Mouse (Mus musculus) gastrocnemius, postnatal 10 days (tissue): ENCODE measurements at regions not wholly inside any gene's neighbourhood (a gene's known extent, or its start where the extent isn't known, plus 50 kb on each side); places are given as distances from the start of the nearest gene placed in this dataset.
"Not testable (repeated sequence)": the region's sequence is repeated elsewhere in the genome, so short reads cannot be mapped to it uniquely, and the experiment has no call there.

Experiments
- DNase-seq: peaks from one replicate; pipeline ENCODE4 v3.0.0; 2021; ENCODE audit warnings: mixed read lengths

- DNase-seq = no peak
Measured at GRCm38 (mm10) chr17:49278973-49279727, 149.0 kb upstream of the Mocs1 start.

- DNase-seq = no peak
Measured at GRCm38 (mm10) chr17:49281344-49281743, 146.8 kb upstream of the Mocs1 start.

- no peak for DNase-seq
Measured at GRCm38 (mm10) chr17:49282498-49282897, 145.7 kb upstream of the Mocs1 start.

GRCm38 (mm10) chr17:49283491-49283890 is 144.7 kb upstream of the Mocs1 start:
- no peak for DNase-seq

- no peak for DNase-seq
Measured at GRCm38 (mm10) chr17:49291636-49292035, 136.5 kb upstream of the Mocs1 start.

DNA sequence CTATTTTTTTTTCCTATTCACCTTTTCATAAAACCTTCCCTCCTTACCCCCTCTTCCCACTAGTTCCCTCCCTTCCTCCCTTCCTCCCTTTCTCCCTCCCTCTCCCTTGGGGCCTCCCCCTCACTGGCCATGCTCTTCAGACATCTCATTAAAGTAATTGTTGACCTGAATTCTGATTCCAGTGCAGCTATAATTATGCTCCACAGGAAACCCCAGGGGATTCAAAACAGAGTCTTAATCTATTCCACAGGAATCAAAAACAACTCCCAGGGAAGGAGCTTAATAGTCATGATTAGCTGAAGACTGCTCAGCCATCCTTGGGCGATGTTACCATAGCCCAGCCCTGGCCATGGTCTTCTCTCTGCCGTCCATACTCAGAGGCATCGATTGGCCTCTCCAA is 123.7 kb upstream of the Mocs1 start:
- no peak for DNase-seq

DNA sequence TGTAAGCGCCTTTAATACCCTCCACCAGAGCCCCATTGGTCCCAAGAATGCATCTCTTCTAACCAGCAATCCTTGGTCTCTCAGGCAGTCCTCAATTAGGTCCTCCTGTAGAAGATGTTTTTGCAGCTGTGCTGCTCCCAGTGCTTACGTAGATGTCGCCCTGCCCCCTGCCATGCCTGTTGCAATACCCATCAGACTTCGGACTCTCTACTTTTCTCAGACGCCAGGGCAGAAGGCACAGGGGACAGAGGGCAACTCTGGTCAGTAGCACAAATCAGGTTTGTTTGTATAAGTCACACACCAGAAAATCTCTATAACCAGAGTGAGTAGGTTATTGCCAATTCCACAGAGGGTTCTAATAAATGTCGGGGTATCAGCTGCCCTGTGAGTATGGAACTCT is 123.0 kb upstream of the Mocs1 start:
- DNase-seq = no peak

DNA sequence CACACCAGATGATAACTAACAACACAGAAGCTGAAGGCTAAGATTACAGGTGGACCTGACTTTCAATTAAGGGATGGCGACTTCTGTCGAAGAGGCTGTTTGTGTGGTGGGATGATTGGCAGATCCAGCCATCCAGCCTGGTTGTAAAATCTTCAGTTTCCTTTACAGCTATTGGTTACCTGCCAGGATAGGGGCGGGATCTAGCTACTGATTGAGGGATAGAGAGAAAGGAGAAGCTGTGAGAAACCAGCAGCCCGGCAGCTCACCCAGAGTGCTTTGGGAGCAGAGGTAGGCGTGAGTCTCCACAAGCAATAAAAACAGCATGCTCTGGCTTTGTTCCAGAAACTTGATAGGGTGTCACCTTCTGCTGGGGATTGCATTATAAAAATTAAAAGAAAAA is 119.1 kb upstream of the Mocs1 start:
- DNase-seq = peak; percentile 27

DNA sequence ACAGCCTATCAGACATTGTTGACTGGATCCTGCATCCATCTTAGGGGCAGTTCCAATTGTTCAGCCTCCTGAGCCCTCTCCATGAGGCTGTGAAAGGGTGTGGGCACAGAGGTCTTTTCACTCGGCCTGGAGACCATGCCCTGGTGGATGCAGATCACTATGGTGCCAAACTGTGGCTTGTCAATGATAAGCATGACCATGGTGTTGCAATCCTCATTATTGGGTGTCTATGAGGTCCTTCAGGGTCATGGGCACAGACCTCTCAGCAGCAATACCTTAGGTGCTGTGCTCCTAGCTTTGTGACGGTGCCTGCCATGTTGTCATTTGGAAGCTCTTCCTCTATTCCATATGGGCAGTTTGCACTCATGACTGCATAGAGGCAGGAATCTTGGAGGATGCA is 114.0 kb upstream of the Mocs1 start:
- no peak for DNase-seq

DNA sequence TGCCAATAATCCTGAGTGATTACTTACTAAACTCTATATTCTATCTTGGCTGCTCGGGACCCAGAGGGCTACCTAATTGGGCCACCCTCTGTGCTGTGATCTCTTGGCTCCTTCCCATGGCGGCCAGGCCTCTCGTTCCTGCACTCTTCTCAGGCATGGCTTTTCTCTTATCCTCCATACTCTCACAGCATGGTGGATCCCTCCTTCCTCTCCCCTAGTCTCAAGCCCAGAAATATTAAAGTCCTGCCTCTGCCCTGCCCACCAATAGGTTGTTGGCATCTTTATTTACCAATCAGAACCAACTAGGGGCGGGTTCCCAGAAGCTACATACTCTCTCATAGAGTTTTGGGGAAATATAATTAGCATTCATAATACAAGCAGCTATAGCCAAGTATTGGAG is 100.6 kb upstream of the Mocs1 start:
- no peak for DNase-seq

DNA sequence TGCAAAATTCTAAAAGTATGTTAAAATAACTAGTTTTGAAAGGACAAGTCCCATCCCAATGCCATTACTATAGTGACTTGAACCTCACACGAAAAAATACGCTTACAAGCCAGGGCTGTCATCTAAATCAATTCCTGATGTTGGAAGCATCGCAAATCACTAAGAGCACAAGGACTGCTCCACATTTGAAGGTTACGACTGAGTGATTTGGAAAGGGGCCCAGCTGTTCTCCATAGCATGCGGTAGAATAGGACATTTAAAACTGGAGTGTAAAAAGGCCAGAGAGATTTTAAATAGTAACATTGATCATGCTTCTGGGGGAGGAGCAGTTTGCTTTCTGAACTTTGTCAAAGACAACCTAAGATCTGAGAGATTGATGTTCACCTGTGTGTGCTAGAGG is 92.8 kb upstream of the Mocs1 start:
- no peak for DNase-seq

DNA sequence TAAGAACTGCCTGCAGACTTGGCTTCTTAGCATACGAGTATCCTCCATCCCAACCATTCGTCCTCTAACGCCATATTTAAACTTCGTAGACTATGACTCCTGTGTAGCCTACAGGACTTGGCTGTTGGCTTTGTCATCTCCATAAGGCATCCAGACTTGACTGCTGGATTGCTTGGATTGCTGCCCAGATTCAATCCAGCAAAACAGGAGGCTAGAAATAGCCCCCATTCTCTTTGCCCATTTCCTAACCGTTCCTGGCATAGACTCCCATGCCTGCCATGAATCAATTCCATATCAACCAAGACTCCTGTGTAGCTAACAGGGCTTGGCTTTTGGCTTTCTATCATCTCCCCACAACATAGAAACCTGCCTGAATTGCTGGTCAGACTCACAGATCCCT is 90.3 kb upstream of the Mocs1 start:
- DNase-seq = no peak

- no peak for DNase-seq
Measured at GRCm38 (mm10) chr17:49342636-49343035, 85.5 kb upstream of the Mocs1 start.

- DNase-seq = no peak
Measured at GRCm38 (mm10) chr17:49346701-49347100, 81.5 kb upstream of the Mocs1 start.

- DNase-seq = no peak
Measured at GRCm38 (mm10) chr17:49349328-49349727, 78.8 kb upstream of the Mocs1 start.

DNA sequence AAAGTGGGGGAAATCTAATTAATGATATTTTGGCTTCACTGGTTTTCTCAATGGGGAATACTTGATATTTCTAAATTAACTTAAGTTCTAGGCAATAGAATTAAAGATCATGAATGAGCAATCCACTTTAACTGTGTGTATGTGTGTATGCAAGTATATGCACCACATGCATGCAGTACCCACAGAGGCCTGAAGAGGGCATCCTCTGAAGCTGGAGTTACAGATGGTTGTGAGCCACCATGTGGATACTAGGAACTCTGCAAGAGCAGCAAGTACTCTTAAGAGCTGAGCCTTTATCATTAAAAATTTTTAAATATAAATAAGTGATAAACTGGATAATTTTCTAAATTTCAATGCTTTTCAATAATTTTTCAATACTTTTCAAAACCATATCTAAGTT is 69.0 kb upstream of the Mocs1 start:
- DNase-seq = no peak

DNA sequence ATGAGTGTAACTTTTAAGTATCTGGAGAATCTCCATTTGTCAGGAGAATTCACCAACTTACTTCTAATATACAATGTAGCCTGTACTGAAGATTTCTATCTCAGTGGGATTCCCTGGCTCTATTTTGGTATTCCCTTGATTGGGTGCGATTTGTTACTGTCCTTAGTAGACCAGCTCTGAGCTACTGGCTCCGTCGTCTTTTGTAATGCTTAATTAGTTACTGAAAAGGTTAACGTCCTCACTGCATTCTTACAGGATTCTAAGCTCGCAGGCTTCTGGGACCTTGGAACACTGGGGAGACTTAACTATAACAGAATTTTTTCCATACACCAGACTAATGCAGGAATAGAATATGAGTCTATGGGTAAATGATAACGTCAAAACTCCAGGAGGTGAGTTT is 67.9 kb upstream of the Mocs1 start:
- not testable (repeated sequence) for DNase-seq

DNA sequence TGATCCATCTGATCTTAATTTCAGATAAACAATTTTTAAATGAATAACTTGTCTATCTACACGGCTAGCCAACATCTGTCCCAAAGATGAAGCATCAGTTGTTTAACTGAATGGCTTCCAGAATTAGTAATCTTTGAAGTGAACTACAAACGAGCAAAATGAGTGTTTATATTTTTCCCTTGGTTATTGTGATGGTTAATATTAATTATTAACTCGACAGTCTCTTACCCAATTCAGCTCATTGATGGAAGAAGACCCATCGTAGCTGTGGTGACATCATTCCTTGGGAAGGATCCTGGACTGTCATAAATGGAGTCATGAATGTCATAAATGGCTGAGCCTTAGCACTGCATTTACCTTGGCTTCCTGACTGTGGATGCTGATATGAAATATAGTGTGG is 60.4 kb upstream of the Mocs1 start:
- DNase-seq = no peak

GRCm38 (mm10) chr17:49368476-49369269 is 59.5 kb upstream of the Mocs1 start:
- no peak for DNase-seq

DNA sequence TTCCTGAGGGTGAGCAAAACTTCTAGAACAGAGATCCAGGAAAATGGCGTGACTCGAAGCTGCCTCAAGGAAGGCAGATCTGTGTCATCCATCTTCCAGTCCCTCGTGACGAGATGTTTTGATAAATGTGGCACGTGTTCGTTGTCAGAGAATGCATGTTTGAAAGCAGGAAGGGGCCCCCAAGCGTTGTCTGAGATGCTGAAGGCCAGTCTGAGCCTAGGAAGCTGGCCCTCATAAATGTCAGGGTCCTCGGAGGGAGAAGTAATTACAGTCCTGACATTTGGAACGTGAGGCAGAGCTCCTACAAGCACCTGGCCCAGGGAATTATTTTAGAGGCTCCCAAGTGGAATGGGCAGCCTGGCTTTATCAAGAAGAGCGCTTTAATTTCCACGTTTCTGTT is 50.5 kb upstream of the Mocs1 start:
- DNase-seq = no peak
